Mouse (Mus musculus) hindbrain, embryonic 11.5 days (tissue): ENCODE measurements around the gene Wnt5b. TPM values are rescaled to one million over a fixed set of nuclear protein-coding genes. Genes with fewer than 3 reads are reported as not detected.

Source experiments
- ATAC-seq: fragments of 200-750 bp; cut with Nextera tagmentation; 2 replicates; pipeline ENCODE4 v1.8.0; 2017; ENCODE audit warnings: mild to moderate bottlenecking, moderate TSS enrichment, moderate library complexity; ENCODE audit not compliant: low FRiP score
- DNase-seq: peaks from one replicate; pipeline ENCODE4 v3.0.0-alpha.2; 2015; ENCODE audit warnings: low spot score
- H3K27ac ChIP-seq: fragments of 300-500 bp; sonication (generic); 2 replicates; pipeline ENCODE4 v1.5.1; 2014; ENCODE audit warnings: mild to moderate bottlenecking, low read depth, low read length
- H3K27me3 ChIP-seq: fragments of 300-500 bp; sonication (generic); 2 replicates; pipeline ENCODE4 v1.6.1; 2014; ENCODE audit warnings: mild to moderate bottlenecking, low read length, moderate library complexity, mixed read lengths; ENCODE audit not compliant: control insufficient read depth, insufficient read depth
- H3K36me3 ChIP-seq: fragments of 300-500 bp; sonication (generic); 2 replicates; pipeline ENCODE4 v1.6.1; 2014; ENCODE audit warnings: mild to moderate bottlenecking, low read length, moderate library complexity, mixed read lengths; ENCODE audit not compliant: control insufficient read depth, insufficient read depth
- H3K4me1 ChIP-seq: fragments of 300-500 bp; sonication (generic); replicated peaks from 2 replicates; pipeline ENCODE4 v1.6.1; 2014; ENCODE audit warnings: low read length, mixed read lengths; ENCODE audit not compliant: control insufficient read depth, insufficient read depth
- H3K4me2 ChIP-seq: fragments of 300-500 bp; sonication (generic); replicated peaks from 2 replicates; pipeline ENCODE4 v1.6.1; 2014; ENCODE audit warnings: mild to moderate bottlenecking, low read depth, low read length
- H3K4me3 ChIP-seq: fragments of 300-500 bp; sonication (generic); 2 replicates; pipeline ENCODE4 v1.5.1; 2014; ENCODE audit warnings: low read depth, low read length
- H3K9ac ChIP-seq: fragments of 300-500 bp; sonication (generic); 2 replicates; pipeline ENCODE4 v1.6.1; 2014; ENCODE audit warnings: low read depth, low read length
- H3K9me3 ChIP-seq: fragments of 300-500 bp; sonication (generic); 2 replicates; pipeline ENCODE4 v1.6.1; 2016; ENCODE audit warnings: low read length; ENCODE audit not compliant: control insufficient read depth
- WGBS: fragments of 180-500 bp; shearing (Covaris S2); extraction: QIAGEN DNeasy Blood & Tissue Kit; methylation state at CpG from one replicate; pipeline ENCODE4 v1.1.7; 2014; 5-methylcytosine and 5-hydroxymethylcytosine counted together
- polyA plus RNA-seq: library from polyadenylated mRNA; unstranded; fragments of >200 nt; fragmentation: Nextera tagmentation; extraction: Ambion mirVana; gene quantifications from 2 replicates; pipeline ENCODE4 v1.2.1, GENCODE M21; 2014

The Wnt5b gene
- polyA plus RNA-seq, 1 experiment from 2014 or later, result 5.8 TPM

GRCm38 (mm10) chr6:119535867-119536266 is 8.3 kb downstream of the Wnt5b start:
- 86% methylated on average over 12 of the region's 12 CpGs for WGBS
- no peaks in the 10 kb centered on the region for H3K9me3 ChIP-seq

DNA sequence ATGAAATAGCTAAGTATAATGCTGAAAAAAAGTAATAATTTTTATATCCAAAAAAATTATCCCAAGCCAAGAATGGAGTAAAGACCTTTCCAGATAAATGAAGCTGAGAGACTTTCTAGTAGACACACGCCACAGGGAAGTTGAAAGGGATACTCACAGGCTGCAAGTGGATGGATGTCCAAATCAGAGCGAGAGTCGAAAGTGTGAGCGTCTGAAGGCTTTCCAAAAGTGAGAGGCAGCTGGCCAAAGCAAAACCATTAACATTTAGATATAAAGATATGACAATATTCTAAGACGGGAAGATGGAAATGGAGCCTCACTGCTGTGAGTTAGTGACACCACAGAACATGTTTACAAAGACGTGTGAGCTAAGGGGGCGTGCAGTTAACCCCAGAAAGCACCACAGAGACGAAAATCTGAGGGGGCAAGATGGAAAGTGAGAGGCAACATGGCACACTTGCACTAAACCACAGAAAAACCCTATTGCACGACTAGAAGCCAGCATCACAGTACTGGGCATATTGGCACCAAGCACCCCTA is 10.9 kb downstream of the Wnt5b start:
- 90% methylated on average over 9 of the region's 9 CpGs for WGBS

More at GRCm38 (mm10) chr6:119535867-119536266, 8.3 kb downstream of the Wnt5b start:
- Histone ChIP-seq H3K27ac (no peak overlapping the region), H3K9ac (no peak overlapping the region), H3K4me3 (no peak overlapping the region), H3K36me3 (no peaks in the 10 kb centered on the region), H3K27me3 (no peaks in the 10 kb centered on the region), H3K4me2 (no peak overlapping the region), H3K4me1 (no peaks in the 10 kb centered on the region)
- no peak for ATAC-seq
- no peak for DNase-seq

GRCm38 (mm10) chr6:119529659-119530058 is 14.5 kb downstream of the Wnt5b start:
- Histone ChIP-seq H3K4me3 (no peak overlapping the region), H3K9ac (no peak overlapping the region), H3K4me2 (no peak overlapping the region), H3K36me3 (no peaks in the 10 kb centered on the region), H3K9me3 (no peaks in the 10 kb centered on the region), H3K27me3 (no peaks in the 10 kb centered on the region), H3K4me1 (no peaks in the 10 kb centered on the region), H3K27ac (no peak overlapping the region)
- ATAC-seq, result no peak
- DNase-seq, result no peak
- WGBS, result 82% methylated on average over 3 of the region's 3 CpGs

More for the DNA sequence above, 10.9 kb downstream of the Wnt5b start:
- no peak overlapping the region for H3K9ac ChIP-seq
- H3K9me3 ChIP-seq, result no peaks in the 10 kb centered on the region
- no peak for DNase-seq
- H3K27me3 ChIP-seq, result no peaks in the 10 kb centered on the region
- no peak overlapping the region for H3K4me2 ChIP-seq
- no peak for ATAC-seq
- no peak overlapping the region for H3K27ac ChIP-seq
- no peaks in the 10 kb centered on the region for H3K36me3 ChIP-seq
- H3K4me3 ChIP-seq, result no peak overlapping the region
- H3K4me1 ChIP-seq, result no peaks in the 10 kb centered on the region

GRCm38 (mm10) chr6:119526498-119526897 is 17.6 kb downstream of the Wnt5b start:
- ATAC-seq, result no peak
- Histone ChIP-seq H3K4me2 (no peak overlapping the region), H3K36me3 (no peaks in the 10 kb centered on the region), H3K9me3 (no peaks in the 10 kb centered on the region), H3K4me3 (no peak overlapping the region), H3K9ac (no peak overlapping the region), H3K27me3 (no peaks in the 10 kb centered on the region), H3K27ac (no peak overlapping the region), H3K4me1 (no peaks in the 10 kb centered on the region; the same call in 1 of the 2 replicates)
- DNase-seq, result no peak
- 73% methylated on average over 5 of the region's 5 CpGs for WGBS

GRCm38 (mm10) chr6:119521931-119522391 is 22.2 kb downstream of the Wnt5b start:
- Histone ChIP-seq H3K27me3 (no peaks in the 10 kb centered on the region), H3K36me3 (no peaks in the 10 kb centered on the region), H3K27ac (no peak overlapping the region), H3K4me2 (no peak overlapping the region), H3K4me3 (no peak overlapping the region), H3K9ac (no peak overlapping the region), H3K4me1 (no peaks in the 10 kb centered on the region; the same call in 1 of the 2 replicates), H3K9me3 (no peaks in the 10 kb centered on the region)
- DNase-seq, result no peak
- 25% methylated on average over 3 of the region's 3 CpGs for WGBS
- ATAC-seq, result no peak

DNA sequence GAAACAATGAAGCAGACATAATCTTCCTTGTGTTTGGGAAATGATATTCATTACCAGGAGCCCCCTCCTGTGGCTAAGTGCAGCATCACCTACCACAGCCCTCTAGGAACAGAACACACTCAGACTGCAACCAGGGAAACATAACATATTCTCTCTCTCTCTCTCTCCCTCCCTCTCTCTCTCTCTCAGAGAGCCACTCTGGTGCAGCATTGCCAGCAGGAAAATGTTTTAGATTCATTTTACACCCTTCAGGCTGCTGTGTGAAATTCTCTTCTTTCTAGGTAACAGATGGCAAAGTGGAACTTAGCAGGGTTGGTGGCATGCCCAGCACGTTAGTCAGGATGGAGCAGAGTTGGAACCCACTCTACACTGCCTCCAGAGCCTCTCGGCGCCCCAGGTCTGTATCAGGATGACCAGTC is 22.7 kb downstream of the Wnt5b start:
- DNase-seq, result no peak
- 84% methylated on average over 3 of the region's 3 CpGs for WGBS
- H3K9me3 ChIP-seq, result no peaks in the 10 kb centered on the region
- H3K4me3 ChIP-seq, result no peak overlapping the region
- no peak for ATAC-seq
- H3K27ac ChIP-seq, result no peak overlapping the region
- no peaks in the 10 kb centered on the region for H3K27me3 ChIP-seq
- no peaks in the 10 kb centered on the region for H3K36me3 ChIP-seq
- no peaks in the 10 kb centered on the region; the same call in 1 of the 2 replicates for H3K4me1 ChIP-seq
- H3K4me2 ChIP-seq, result no peak overlapping the region
- no peak overlapping the region for H3K9ac ChIP-seq

DNA sequence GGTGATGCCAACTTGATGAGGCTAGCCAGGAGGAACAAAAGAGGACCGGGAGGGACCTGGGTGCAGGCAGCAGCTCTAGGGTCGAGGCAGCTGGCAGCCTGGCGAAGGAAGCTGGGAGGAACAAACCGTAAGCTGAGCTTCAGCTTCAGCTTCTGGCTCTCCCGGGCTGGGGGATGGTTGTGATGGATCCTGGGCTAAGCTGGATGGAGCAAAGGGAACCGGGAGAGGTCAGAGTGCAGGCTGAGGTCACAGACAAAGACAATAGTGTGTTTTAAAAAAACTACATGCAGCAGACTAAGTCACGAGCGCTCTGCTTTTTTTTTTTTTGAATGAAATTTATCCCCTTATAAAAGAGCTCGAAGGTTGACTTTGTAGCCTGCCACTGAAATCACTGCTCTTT is 23.4 kb downstream of the Wnt5b start:
- Histone ChIP-seq H3K4me3 (no peak overlapping the region), H3K36me3 (no peaks in the 10 kb centered on the region), H3K9ac (no peak overlapping the region), H3K9me3 (no peaks in the 10 kb centered on the region), H3K27ac (no peak overlapping the region), H3K27me3 (no peaks in the 10 kb centered on the region), H3K4me2 (no peak overlapping the region), H3K4me1 (no peaks in the 10 kb centered on the region; the same call in 1 of the 2 replicates)
- DNase-seq, result no peak
- 23% methylated on average over 9 of the region's 9 CpGs for WGBS
- ATAC-seq, result no peak

DNA sequence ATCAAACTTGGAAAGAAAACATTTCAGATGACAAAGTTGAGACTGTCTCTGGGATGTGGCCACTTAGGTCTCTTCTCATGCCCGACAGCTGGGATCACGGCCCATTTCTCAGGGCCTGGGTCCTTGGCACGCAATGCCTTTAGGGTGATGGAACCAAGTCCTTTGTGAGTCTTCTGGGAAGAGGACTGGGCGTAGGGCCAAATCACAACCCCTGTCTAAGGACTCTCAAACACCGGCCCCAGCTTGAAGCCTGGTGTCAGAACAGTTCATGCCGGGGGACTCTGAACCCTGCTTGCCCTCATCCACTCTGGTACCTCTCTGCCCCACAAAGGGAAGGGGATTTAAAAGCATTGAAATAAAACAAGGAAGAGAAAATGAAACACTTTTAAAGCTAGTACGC is 30.1 kb downstream of the Wnt5b start:
- Histone ChIP-seq H3K27me3 (no peaks in the 10 kb centered on the region), H3K9me3 (no peaks in the 10 kb centered on the region), H3K36me3 (no peaks in the 10 kb centered on the region), H3K9ac (no peak overlapping the region), H3K4me3 (no peak overlapping the region), H3K4me2 (no peak overlapping the region), H3K27ac (no peak overlapping the region), H3K4me1 (no peaks in the 10 kb centered on the region)
- ATAC-seq (no peak), DNase-seq (no peak)
- 89% methylated on average over 7 of the region's 7 CpGs for WGBS

DNA sequence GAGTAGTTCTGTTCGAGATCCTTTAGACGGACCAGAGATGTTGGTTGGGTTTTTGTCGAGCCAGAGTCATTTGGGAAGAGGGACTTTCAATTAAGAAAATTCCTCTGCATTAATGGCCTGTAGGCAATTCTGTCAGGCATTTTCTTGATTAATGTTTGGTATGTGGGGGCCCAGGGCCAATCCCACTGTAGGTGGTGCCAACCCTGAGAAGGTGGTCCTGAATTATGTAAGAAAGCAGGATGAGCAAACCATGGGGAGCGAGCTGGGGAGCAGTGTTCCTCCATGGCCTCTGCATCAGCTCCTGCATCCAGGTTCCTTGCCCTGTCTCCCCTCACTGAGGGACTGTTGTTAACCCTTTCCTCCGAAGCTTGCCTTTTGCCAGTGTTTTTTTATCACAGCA is 30.7 kb downstream of the Wnt5b start:
- 83% methylated on average over 5 of the region's 5 CpGs for WGBS
- H3K4me1 ChIP-seq, result no peaks in the 10 kb centered on the region
- DNase-seq, result no peak
- H3K27me3 ChIP-seq, result no peaks in the 10 kb centered on the region
- H3K4me2 ChIP-seq, result no peak overlapping the region
- H3K9me3 ChIP-seq, result no peaks in the 10 kb centered on the region
- H3K36me3 ChIP-seq, result no peaks in the 10 kb centered on the region
- no peak overlapping the region for H3K9ac ChIP-seq
- ATAC-seq, result no peak
- no peak overlapping the region for H3K27ac ChIP-seq
- H3K4me3 ChIP-seq, result no peak overlapping the region
